Mouse (Mus musculus): Measurements from ENCODE around the gene Crym. TPM values are rescaled to one million over a fixed set of nuclear protein-coding genes. Genes with fewer than 3 reads are reported as not detected.

The Crym gene
- total RNA-seq, 2 experiments from 2014 or later: 74.1 to 80.6 TPM

GRCm38 (mm10) chr7:120156841-120157409, 45.0 kb downstream of the Crym start:
- no peak for DNase-seq (ENCODE audit: extremely low spot score in 1 of 2, low spot score in 2 of 2)

GRCm38 (mm10) chr7:120150898-120151297, 51.0 kb downstream of the Crym start:
- no peak overlapping the region for H3K27ac ChIP-seq
- no peak overlapping the region for H3K4me3 ChIP-seq
- intact Hi-C loops (cut with DNase I): no loop called here
- no peak for TF ChIP-seq CTCF (IDR thresholded peaks at IDR 0.05)
- DNase-seq (ENCODE audit: extremely low spot score in 1 of 2, low spot score in 2 of 2): no peak

More at GRCm38 (mm10) chr7:120156841-120157409, 45.0 kb downstream of the Crym start:
- TF ChIP-seq CTCF (IDR thresholded peaks at IDR 0.05): no peak
- Histone ChIP-seq H3K27ac (peak overlapping the region; percentile 65; the same call in 1 of the 2 replicates), H3K4me3 (no peak overlapping the region)
- intact Hi-C loops (cut with DNase I): no loop called here

DNA sequence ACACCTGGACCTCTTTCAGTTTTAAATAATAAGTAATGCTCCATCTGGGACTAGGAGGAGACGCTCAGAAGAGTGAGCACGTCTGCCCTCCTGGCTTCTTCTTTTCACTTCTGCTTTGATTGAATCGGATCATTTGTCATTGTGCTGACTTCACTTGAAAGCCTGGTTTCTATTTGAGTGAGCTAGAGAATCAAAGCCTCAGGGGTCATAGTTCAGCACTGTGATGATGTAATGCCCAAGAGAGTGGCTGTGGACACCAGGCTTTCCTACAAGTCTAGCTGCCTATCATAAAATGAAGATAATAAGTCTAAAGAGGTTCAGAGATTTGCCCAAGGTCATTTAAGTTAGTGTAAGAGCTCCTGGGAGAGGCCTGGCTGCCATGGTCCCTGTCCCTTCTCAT, 51.7 kb downstream of the Crym start:
- no peak for TF ChIP-seq CTCF (IDR thresholded peaks at IDR 0.05)
- intact Hi-C loops (cut with DNase I): no loop called here
- no peak overlapping the region for H3K27ac ChIP-seq
- no peak for DNase-seq (ENCODE audit: extremely low spot score in 1 of 2, low spot score in 2 of 2)
- H3K4me3 ChIP-seq: no peak overlapping the region

DNA sequence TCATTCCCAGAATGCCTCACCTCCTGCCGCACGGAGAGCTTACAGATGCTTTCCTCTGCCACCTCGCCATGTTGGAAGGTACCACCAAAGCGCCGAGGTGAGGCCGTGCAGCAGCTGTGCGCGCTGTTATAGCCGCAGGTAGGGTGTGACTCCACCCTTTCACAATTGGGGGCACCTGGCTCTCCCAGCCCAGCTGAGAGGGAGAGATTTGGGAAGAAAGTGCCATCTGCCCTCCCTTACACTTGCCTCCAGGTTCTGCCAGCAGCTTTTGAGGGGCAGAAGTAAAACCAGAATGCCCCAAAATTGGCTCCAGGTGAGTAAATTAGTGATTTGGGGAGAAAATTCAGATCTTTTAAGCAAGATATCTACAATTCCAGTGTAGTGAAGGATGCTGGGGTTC, 56.7 kb downstream of the Crym start, which contains the start of gene Zp2:
Gene Zp2, minus strand, starts transcription at position 101 of the 400 bp plus-strand sequence.
- Histone ChIP-seq H3K27ac (no peak within 1 kb of the TSS), H3K4me3 (no peak within 1 kb of the TSS)
- no peak for DNase-seq (ENCODE audit: extremely low spot score in 1 of 2, low spot score in 2 of 2)
- no peak for TF ChIP-seq CTCF (IDR thresholded peaks at IDR 0.05)
- intact Hi-C loops (cut with DNase I): no loop called here

DNA sequence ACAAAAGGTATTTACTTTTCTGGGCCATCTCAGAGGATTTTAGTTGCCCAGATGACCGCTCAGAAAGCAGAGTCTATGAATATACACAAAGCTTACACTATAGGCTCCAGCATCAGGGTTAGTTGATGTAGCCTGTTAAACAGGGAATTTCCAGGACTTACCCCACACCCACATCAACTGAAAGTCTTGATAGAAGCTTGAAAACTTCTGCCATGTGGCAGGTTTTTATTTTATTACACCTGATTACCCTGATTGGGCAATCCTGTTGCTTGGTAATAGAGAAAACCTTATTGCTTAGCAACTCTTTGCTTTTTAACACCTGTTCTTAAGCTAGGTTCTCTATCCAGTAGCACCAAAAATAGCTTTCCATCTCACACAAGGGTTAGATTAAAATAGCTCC, 59.2 kb downstream of the Crym start:
- no peak for DNase-seq (ENCODE audit: extremely low spot score in 1 of 2, low spot score in 2 of 2)
- intact Hi-C loops (cut with DNase I): no loop called here
- TF ChIP-seq CTCF (IDR thresholded peaks at IDR 0.05): no peak
- H3K4me3 ChIP-seq: no peak overlapping the region
- no peak overlapping the region for H3K27ac ChIP-seq

Other genes starting within 250 kb of the Crym start
- under 1 TPM; 0.09 to 0.26 TPM for gene Dnah3, start 106.8 kb downstream of the Crym start, total RNA-seq (2021)
- gene Tmem159, start 99.8 kb downstream of the Crym start, total RNA-seq (2021): 10 to 100 TPM; 11.2 to 13.4 TPM
- under 1 TPM; 0.26 to 0.29 TPM for gene Zp2, start 56.8 kb downstream of the Crym start, total RNA-seq (2021)
- gene Anks4b, start 28.3 kb downstream of the Crym start, total RNA-seq (2021): under 1 TPM; 0.28 to 0.38 TPM
- not detected for gene Abca14, start 1.9 kb upstream of the Crym start, total RNA-seq (2021)
- gene Abca15, start 126.6 kb upstream of the Crym start, total RNA-seq (2021): not detected
- not detected for gene Abca16, start 207.5 kb upstream of the Crym start, total RNA-seq (2021)